Mouse (Mus musculus): ENCODE measurements around the gene Galns. TPM values are rescaled to one million over a fixed set of nuclear protein-coding genes. Genes with fewer than 3 reads are reported as not detected.
"Not testable (repeated sequence)": the region's sequence is repeated elsewhere in the genome, so short reads cannot be mapped to it uniquely, and the experiment has no call there.

The Galns gene
- polyA plus RNA-seq, 1 experiment from 2014 or later: 17.1 TPM

DNA sequence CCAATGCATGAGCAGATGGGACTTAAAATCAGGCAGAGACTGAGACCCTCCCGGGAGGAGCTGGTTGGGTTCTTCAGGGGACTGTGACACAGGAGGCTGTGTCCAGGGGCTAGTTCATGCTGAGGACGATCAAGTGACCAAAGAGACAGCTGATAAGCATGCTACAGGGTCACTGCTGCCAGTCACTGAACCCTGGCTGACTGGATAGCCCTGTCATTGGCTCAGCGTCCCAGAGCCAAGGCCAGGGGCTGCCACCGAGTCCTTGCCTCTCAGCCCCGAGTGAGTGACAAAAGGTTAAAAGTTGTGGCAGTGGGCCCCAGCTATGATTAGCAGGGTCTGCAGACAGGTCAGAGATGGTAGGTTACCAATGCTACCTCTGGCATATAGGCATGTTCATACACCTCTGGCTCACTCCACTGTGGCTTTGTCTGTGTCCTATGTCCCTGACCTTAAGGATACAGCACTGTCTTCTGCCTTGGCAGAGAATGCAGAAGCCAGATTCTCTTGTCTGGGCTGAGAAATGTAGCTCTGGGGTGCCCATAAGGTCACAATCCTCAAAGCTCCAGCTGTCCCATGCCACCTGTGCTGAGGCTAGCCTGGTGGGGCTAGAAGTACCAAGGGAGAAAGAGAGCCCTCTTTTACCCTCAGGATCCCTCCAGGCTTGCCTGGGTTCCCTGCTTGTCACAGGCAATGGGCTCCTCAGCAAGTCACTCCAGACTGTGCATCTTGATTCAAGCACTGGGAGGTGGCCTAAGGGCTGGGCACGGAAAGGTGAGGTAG lies 33.1 kb upstream of the Galns start:
- Histone ChIP-seq H3K27ac (no peak overlapping the region), H3K9ac (no peak overlapping the region), H3K27me3 (replicated peaks) (no peaks in the 10 kb centered on the region), H3K4me1 (replicated peaks) (peaks cover 28% of the 10 kb centered on the region), H3K4me3 (replicated peaks) (no peak overlapping the region), H3K9me3 (no peaks in the 10 kb centered on the region), H3K36me3 (no peaks in the 10 kb centered on the region), H3K4me2 (replicated peaks) (no peak overlapping the region)
- WGBS: 72% methylated on average over 6 of the region's 6 CpGs
- no peak for ATAC-seq

DNA sequence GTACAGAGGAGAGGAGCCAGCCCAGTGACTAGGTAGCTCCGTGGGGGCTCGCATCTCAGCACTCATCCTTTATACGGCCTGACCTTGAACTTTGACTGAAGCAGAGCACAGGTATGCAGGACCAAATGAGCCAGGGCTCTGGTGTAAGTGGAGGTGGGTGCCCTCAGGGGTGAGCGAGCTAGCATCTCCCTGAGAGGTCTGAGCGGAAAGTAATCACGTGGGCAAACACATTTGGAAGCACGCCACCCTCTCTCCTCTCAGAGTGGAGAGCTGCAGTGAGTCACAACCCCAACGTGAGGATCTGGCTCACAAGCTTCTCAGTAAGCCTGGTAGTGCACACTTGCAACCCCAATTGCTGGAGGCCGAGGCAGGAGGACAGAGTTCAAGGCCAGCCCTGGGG lies 30.8 kb upstream of the Galns start:
- Histone ChIP-seq H3K4me3 (replicated peaks) (no peak overlapping the region), H3K9ac (no peak overlapping the region), H3K36me3 (no peaks in the 10 kb centered on the region), H3K27ac (no peak overlapping the region), H3K27me3 (replicated peaks) (no peaks in the 10 kb centered on the region), H3K4me2 (replicated peaks) (no peak overlapping the region), H3K9me3 (no peaks in the 10 kb centered on the region), H3K4me1 (replicated peaks) (peaks cover 48% of the 10 kb centered on the region)
- no peak for ATAC-seq
- WGBS: 51% methylated on average over 9 of the region's 9 CpGs

DNA sequence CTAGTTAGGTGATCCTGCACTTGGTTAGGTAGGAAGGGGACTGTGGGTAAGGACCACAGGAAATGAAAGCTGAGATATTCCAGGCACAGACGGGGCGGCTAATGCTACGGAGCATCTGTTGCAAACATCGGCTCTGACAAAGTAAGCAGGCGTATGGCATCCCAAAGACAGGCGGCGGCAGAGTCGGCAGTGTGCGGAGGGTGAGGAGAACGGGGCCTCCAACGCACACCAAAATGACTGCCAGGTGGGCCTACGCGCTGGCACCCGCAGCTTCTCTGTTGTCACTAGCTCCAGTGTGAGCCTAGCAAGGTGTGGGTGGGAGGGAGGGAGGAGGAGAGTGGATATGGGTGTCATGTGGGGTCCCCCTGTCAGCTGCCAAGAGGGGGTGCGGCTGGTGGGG lies 30.1 kb upstream of the Galns start:
- Histone ChIP-seq H3K27me3 (replicated peaks) (no peaks in the 10 kb centered on the region), H3K9me3 (no peaks in the 10 kb centered on the region), H3K4me1 (replicated peaks) (peaks cover 55% of the 10 kb centered on the region), H3K4me2 (replicated peaks) (no peak overlapping the region), H3K36me3 (no peaks in the 10 kb centered on the region), H3K4me3 (replicated peaks) (no peak overlapping the region), H3K27ac (no peak overlapping the region), H3K9ac (no peak overlapping the region)
- no peak for ATAC-seq
- WGBS: 68% methylated on average over 15 of the region's 15 CpGs

DNA sequence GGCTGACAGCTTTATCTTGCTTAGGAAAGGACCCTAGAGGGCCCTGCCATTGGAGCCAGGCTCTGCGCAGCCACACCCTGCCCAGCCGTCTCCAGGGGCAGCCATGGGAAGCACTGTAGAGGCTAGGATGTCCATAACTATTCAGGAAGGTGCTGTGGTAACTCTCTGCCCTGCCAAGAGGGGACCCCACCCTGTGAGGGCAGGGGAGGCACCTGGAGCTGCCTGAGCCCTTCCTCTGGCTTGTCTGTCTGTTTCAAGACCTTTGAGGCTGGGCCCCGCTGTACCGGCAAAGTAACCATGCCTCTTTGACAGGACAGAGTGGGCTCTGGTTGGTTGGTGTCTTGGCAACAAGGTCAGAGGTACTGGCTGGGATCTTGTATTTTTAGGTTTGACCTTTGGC lies 29.6 kb upstream of the Galns start:
- no peaks in the 10 kb centered on the region for H3K27me3 ChIP-seq (replicated peaks)
- no peak overlapping the region for H3K4me2 ChIP-seq (replicated peaks)
- no peaks in the 10 kb centered on the region for H3K9me3 ChIP-seq
- no peak overlapping the region for H3K27ac ChIP-seq
- no peak overlapping the region for H3K4me3 ChIP-seq (replicated peaks)
- no peaks in the 10 kb centered on the region for H3K36me3 ChIP-seq
- no peak overlapping the region for H3K9ac ChIP-seq
- ATAC-seq: no peak
- 81% methylated on average over 4 of the region's 4 CpGs for WGBS
- H3K4me1 ChIP-seq (replicated peaks): peaks cover 57% of the 10 kb centered on the region

DNA sequence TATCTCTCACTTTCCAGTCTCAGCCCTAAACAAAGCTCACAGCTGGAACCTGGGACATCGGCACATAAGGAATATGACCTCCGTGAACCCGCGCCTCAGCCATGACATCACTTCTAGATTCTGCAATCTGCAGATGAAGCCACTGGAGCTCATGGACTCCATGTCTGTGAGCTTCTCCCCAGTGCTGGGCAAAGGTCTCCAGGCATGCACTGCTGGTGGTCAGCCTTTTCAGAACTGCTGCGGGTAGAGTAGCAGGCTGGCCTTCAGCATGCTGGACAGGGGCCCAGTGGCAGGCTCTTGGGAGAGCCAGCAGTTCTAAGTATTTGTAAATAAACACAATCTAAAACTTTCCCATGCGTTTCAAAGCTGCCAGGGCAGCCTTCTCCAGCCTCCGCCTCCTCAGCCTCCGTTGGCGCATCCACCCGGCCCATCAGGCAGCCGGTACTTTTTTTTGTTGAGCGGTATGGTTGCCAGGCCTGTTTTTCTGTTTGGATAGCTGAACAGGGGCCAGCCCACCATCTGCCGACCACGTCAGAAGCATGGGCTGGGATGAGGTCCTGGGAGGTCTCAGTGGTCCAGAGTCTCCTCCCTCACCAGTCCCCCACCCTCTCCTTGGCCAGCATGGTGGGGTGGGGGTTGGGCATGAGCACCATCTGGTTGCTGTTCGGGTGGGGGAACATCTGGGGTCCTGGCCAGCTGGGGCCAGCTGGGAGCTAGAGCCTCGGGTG lies 28.4 kb upstream of the Galns start:
- Histone ChIP-seq H3K9ac (no peak overlapping the region), H3K27me3 (replicated peaks) (no peaks in the 10 kb centered on the region), H3K4me2 (replicated peaks) (peak overlapping the region; percentile 22), H3K4me1 (replicated peaks) (peaks cover 57% of the 10 kb centered on the region), H3K9me3 (no peaks in the 10 kb centered on the region), H3K4me3 (replicated peaks) (no peak overlapping the region), H3K27ac (peak overlapping the region; percentile 51; the same call in 1 of the 2 replicates), H3K36me3 (no peaks in the 10 kb centered on the region)
- 33% methylated on average over 16 of the region's 16 CpGs for WGBS
- ATAC-seq: peak; percentile 9; the same call in 1 of the 2 replicates

DNA sequence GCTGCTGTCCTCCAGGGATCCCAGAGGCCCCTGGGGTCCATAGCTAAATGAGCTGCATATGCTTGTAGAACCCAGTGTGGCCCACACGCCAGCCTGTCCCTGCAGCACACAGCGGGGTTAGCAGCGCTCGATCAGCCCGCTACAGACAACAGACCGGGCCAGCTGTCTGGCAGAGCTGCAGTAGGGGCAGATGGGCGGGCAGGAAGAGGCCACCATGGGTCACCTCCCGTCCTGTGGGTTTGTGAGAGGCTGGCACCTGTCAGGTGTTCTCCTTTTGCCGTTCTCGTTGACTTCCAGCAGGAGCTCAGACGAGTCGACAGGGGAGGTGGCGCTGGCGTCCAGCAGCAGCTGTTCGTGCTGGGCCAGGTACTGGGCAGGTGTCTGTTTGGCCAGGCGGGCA lies 27.3 kb upstream of the Galns start:
- H3K27ac ChIP-seq: peak overlapping the region; percentile 51; the same call in 1 of the 2 replicates
- H3K9ac ChIP-seq: no peak overlapping the region

DNA sequence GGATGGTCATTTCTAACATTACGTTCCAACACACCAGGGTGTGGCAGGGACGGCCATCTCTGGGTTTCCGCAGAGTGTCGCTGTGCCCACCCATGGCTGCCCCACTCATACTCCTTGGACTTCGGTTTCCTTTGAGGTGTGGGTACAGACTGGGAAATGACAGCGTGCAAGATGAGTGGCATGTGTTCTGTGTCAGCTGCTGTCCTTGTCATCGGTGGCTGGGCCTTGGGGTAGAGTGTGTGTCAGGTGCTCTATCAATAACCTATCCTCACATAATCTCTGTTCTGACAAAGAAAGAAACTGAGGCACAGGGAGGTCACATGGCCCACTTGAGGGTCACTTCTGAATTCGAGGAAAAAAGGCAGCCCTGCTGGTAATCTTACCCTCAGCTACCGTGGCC lies 26.0 kb upstream of the Galns start:
- no peak for ATAC-seq
- H3K36me3 ChIP-seq: no peaks in the 10 kb centered on the region
- H3K27ac ChIP-seq: no peak overlapping the region
- no peak overlapping the region for H3K9ac ChIP-seq
- H3K4me3 ChIP-seq (replicated peaks): no peak overlapping the region
- no peaks in the 10 kb centered on the region for H3K27me3 ChIP-seq (replicated peaks)
- peaks cover 56% of the 10 kb centered on the region for H3K4me1 ChIP-seq (replicated peaks)
- H3K4me2 ChIP-seq (replicated peaks): no peak overlapping the region
- H3K9me3 ChIP-seq: no peaks in the 10 kb centered on the region
- 79% methylated on average over 9 of the region's 9 CpGs for WGBS

More for the DNA sequence above, 27.3 kb upstream of the Galns start:
- Histone ChIP-seq H3K36me3 (no peaks in the 10 kb centered on the region), H3K4me2 (replicated peaks) (no peak overlapping the region), H3K4me3 (replicated peaks) (no peak overlapping the region), H3K4me1 (replicated peaks) (peaks cover 57% of the 10 kb centered on the region), H3K9me3 (no peaks in the 10 kb centered on the region), H3K27me3 (replicated peaks) (no peaks in the 10 kb centered on the region)
- WGBS: 69% methylated on average over 16 of the region's 16 CpGs
- no peak for ATAC-seq

DNA sequence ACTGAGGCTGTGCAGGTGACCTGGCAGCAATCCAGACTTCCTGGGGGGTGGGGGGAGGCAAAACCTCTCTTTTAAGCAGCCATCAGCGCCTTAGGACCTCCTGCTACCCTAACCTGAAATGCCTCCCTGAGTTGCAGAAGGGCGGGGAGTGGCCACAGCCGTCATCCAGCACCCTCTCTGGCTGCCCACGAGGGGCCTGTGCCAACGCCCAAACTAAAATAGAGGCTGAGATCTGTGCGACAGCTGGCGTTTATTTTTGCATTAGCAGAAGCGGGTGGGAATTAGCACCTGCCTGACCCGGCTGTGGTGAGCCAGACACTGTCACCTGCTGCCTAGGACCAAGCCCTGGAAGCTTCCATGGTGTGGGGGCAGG lies 25.5 kb upstream of the Galns start:
- 31% methylated on average over 9 of the region's 9 CpGs for WGBS
- peak; percentile 5; the same call in 1 of the 2 replicates for ATAC-seq
- Histone ChIP-seq H3K27ac (peak overlapping the region; percentile 55; the same call in 1 of the 2 replicates), H3K27me3 (replicated peaks) (no peaks in the 10 kb centered on the region), H3K36me3 (no peaks in the 10 kb centered on the region), H3K4me1 (replicated peaks) (peaks cover 52% of the 10 kb centered on the region), H3K4me3 (replicated peaks) (no peak overlapping the region), H3K9ac (no peak overlapping the region), H3K4me2 (replicated peaks) (peak overlapping the region; percentile 20), H3K9me3 (no peaks in the 10 kb centered on the region)

DNA sequence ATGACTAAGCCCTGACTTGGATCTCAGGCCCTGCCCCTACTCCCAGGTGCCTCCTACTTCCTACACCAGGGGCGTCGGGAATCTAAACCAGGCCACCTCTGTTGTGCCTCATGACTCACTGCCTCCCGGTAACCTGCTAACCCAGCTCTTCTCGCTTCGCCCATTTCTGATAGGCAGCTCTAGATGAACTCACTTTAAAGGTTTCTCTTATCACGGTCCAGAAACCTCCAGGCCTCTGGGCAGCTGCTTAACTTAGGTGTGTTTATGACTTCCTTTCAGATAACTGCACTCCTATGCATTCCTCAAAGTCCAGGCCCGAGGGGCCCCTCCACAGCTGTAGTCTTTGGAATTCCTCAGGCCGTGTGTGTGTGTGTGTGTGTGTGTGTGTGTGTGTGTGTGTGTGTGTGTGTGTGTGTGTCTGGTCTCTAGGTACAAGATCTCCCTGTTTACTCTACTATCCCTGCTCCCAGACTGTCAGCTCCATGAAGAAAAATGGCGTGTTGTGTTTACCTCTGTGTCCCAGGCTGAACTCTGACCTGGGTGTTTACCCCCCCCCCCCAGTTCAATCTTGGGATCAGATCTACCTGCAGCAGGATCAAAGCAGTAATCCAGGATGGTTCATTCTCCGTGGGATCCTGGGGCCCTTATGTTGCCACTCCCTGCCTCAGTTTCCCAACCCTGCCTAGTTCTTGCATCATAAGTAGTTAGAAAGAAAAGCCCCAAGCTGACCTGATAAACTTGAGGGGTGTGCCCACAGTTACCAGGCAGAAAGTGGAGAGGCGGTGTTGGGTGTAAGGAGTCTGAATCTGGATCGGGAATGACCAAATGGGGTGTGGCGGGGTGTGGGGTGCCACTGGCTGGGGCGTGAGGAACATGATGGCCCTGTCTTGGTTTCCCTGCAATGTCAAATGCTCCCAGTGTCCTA lies 24.9 kb upstream of the Galns start:
- H3K27ac ChIP-seq: peak overlapping the region; percentile 81
- H3K36me3 ChIP-seq: no peaks in the 10 kb centered on the region
- H3K9me3 ChIP-seq: no peaks in the 10 kb centered on the region
- H3K9ac ChIP-seq: no peak overlapping the region
- H3K4me2 ChIP-seq (replicated peaks): peak overlapping the region; percentile 20
- H3K4me1 ChIP-seq (replicated peaks): peaks cover 46% of the 10 kb centered on the region
- peak; percentile 94 for ATAC-seq
- no peaks in the 10 kb centered on the region for H3K27me3 ChIP-seq (replicated peaks)
- 28% methylated on average over 14 of the region's 14 CpGs for WGBS
- H3K4me3 ChIP-seq (replicated peaks): no peak overlapping the region

DNA sequence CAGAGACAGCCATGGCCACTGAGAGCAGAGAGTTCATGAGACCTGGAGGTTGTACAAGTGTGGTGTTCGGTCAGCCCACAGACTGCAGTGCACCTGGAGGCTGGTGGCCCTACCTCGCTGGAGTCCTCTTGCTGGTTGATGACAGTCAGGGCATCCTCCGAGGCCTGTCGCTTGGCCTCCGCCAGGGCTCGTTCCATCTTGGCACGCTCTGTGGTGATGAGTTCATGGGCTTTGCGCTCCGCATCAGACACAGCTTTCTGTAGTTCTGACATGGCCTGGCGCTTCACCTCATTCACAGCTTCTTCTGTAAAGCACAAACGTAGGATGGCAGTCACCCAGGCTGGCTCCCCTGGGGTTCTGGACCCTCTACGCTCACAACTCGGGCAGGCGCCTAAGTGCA lies 21.9 kb upstream of the Galns start:
- H3K27ac ChIP-seq: no peak overlapping the region
- H3K9me3 ChIP-seq: no peaks in the 10 kb centered on the region
- no peaks in the 10 kb centered on the region for H3K27me3 ChIP-seq (replicated peaks)
- H3K4me1 ChIP-seq (replicated peaks): peaks cover 17% of the 10 kb centered on the region
- H3K36me3 ChIP-seq: no peaks in the 10 kb centered on the region
- H3K4me2 ChIP-seq (replicated peaks): no peak overlapping the region
- no peak for ATAC-seq
- 95% methylated on average over 14 of the region's 14 CpGs for WGBS
- no peak overlapping the region for H3K9ac ChIP-seq
- H3K4me3 ChIP-seq (replicated peaks): no peak overlapping the region

DNA sequence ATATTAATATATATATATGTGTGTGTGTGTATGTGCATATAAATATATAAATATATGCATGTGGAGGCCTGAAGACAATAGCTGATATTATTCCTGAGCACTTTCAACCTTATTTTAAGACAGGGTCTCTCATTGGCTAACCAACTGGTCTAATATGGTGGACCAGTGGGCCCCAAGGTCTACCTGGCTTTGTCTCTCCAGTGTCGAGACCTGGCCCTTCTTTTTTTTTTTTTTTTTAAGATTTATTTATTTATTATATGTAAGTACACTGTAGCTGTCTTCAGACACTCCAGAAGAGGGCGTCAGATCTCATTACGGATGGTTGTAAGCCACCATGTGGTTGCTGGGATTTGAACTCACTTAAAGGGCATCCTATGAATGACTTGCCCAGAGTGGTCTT lies 20.9 kb upstream of the Galns start:
- 76% methylated on average over 3 of the region's 3 CpGs for whole genome bisulfite sequencing
- ATAC-seq; H3K27ac ChIP-seq; H3K9me3 ChIP-seq; H3K4me1 ChIP-seq (replicated peaks); H3K4me3 ChIP-seq (replicated peaks); H3K36me3 ChIP-seq; H3K9ac ChIP-seq; H3K27me3 ChIP-seq (replicated peaks); H3K4me2 ChIP-seq (replicated peaks): not testable (repeated sequence)

DNA sequence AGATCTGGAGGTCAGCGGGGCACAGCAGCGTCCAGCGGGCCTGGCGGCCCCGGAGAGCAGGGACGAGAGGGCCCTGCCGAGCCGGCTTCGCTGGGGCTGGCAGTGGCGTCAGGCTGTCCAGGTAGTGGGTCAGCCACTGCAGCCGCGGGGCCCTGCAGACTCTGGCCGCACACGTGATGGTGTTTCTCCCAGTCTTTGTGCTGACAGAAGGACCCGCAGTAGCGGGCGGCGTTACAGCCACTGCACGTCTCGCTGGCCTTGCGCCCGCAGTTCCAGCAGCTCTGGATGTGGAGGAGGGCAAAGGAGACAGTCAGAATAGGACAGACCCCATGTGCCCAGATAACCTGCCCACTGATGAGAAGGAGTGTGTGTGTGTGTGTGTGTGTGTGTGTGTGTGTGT lies 19.4 kb upstream of the Galns start:
- 56% methylated on average over 22 of the region's 22 CpGs for WGBS
- no peak for ATAC-seq

More for the DNA sequence above, 19.4 kb upstream of the Galns start:
- Histone ChIP-seq H3K36me3 (no peaks in the 10 kb centered on the region), H3K27me3 (replicated peaks) (no peaks in the 10 kb centered on the region), H3K9me3 (no peaks in the 10 kb centered on the region), H3K9ac (no peak overlapping the region), H3K4me1 (replicated peaks) (0 out of 2 replicates have a peak, but pooled peaks cover 3% of the 10 kb centered on the region), H3K4me3 (replicated peaks) (no peak overlapping the region), H3K4me2 (replicated peaks) (no peak overlapping the region), H3K27ac (no peak overlapping the region)

Measured in intestine, embryonic 15.5 days (tissue).